Mouse (Mus musculus) MEL (cell line): ENCODE data around the gene Ankmy1.

Experiments used
- CTCF ChIP-seq, 3 experiments: IDR thresholded peaks in 2 of 3; conservative IDR thresholded peaks in 1 of 3; 2 replicates each; pipeline ENCODE4 v1.5.1; 2011 to 2012; ENCODE audit warnings: low read length in 3 of 3, low read depth in 2 of 3, mild to moderate bottlenecking in 2 of 3, improper control_type of control experiment in 1 of 3, inconsistent platforms in 1 of 3, mixed read lengths in 1 of 3, moderate library complexity in 1 of 3; ENCODE audit not compliant: control insufficient read depth in 1 of 3, insufficient read depth in 1 of 3, poor library complexity in 1 of 3, severe bottlenecking in 1 of 3
- EP300 ChIP-seq, 2 experiments: IDR thresholded peaks; 2 replicates each; pipeline ENCODE4 v1.6.1; 2011; ENCODE audit warnings: improper control_type of control experiment in 2 of 2, low read length in 2 of 2, low read depth in 1 of 2, mild to moderate bottlenecking in 1 of 2
- GATA1 ChIP-seq: IDR thresholded peaks from 2 replicates; pipeline ENCODE4 v1.6.1; 2011; ENCODE audit warnings: low read depth, low read length, improper control_type of control experiment
- MAZ ChIP-seq: IDR thresholded peaks from 2 replicates; pipeline ENCODE4 v1.6.1; 2012; ENCODE audit warnings: low read depth, mild to moderate bottlenecking, inconsistent platforms, low read length, improper control_type of control experiment
- MEF2A ChIP-seq: IDR thresholded peaks from 2 replicates; pipeline ENCODE4 v1.6.1; 2014; ENCODE audit warnings: low read depth, mild to moderate bottlenecking, inconsistent platforms, low read length, improper control_type of control experiment; ENCODE audit not compliant: poor library complexity, insufficient replicate concordance, severe bottlenecking; ENCODE audit errors: extremely low read depth
- NELFE ChIP-seq: IDR thresholded peaks from 2 replicates; pipeline ENCODE4 v1.6.1; 2011; ENCODE audit warnings: low read depth, low read length, improper control_type of control experiment
- NRF1 ChIP-seq: IDR thresholded peaks from 2 replicates; pipeline ENCODE4 v1.6.1; 2014; ENCODE audit warnings: low read depth, mild to moderate bottlenecking, inconsistent platforms, low read length, improper control_type of control experiment, moderate library complexity; ENCODE audit not compliant: poor library complexity, insufficient read depth, severe bottlenecking
- POLR2A ChIP-seq, 2 experiments: IDR thresholded peaks; 2 replicates each; pipeline ENCODE4 v1.6.1; 2011 to 2012; ENCODE audit warnings: low read length in 2 of 2, mild to moderate bottlenecking in 2 of 2, control low read depth in 1 of 2, improper control_type of control experiment in 1 of 2, low read depth in 1 of 2, moderate library complexity in 1 of 2; ENCODE audit not compliant: control insufficient read depth in 1 of 2, insufficient read depth in 1 of 2, poor library complexity in 1 of 2
- TAL1 ChIP-seq: IDR thresholded peaks from 2 replicates; pipeline ENCODE4 v1.6.1; 2012; ENCODE audit warnings: mild to moderate bottlenecking, inconsistent platforms, low read length, moderate library complexity, mixed read lengths
- TCF12 ChIP-seq: IDR thresholded peaks from 2 replicates; pipeline ENCODE4 v1.6.1; 2014; ENCODE audit warnings: low read depth, mild to moderate bottlenecking, inconsistent platforms, low read length, improper control_type of control experiment, moderate library complexity
- USF2 ChIP-seq, 2 experiments: IDR thresholded peaks; 2 replicates each; pipeline ENCODE4 v1.6.1; 2011 to 2012; ENCODE audit warnings: improper control_type of control experiment in 2 of 2, low read length in 2 of 2, borderline replicate concordance in 1 of 2, inconsistent platforms in 1 of 2, low read depth in 1 of 2, mild to moderate bottlenecking in 1 of 2; ENCODE audit not compliant: insufficient read depth in 1 of 2

DNA sequence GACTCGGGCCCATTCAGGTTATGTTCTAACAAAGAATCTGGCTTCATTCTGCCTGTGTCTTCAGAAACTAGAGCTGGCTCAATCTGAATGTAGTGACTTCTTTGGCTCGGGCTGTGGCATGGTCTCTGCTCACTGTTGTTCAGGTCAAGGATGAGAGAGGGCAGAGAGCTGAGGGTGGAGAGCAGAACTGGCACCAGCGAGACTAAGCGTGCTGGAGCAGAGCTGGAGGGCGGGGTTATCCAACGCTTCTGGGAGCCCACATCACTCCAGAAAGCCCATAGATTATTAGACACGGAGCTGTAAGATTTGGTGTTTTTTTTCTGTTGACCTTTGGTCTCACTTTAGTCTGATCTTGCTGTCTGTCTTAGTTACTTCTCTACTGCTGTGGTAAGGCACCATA lies 30.0 kb downstream of the Ankmy1 start:
- TF ChIP-seq TAL1 (no peak), USF2 (IDR thresholded peaks at IDR 0.05; ENCODE audit: borderline replicate concordance in 1 of 2, insufficient read depth in 1 of 2, low read depth in 1 of 2, low read length in 2 of 2) (no peak), MEF2A (no peak), CTCF (IDR thresholded peaks at IDR 0.05 in 2 of 3, conservative IDR thresholded peaks at IDR 0.05 in 1 of 3; ENCODE audit: control insufficient read depth in 1 of 3, insufficient read depth in 1 of 3, low read depth in 2 of 3, low read length in 3 of 3, poor library complexity in 1 of 3, severe bottlenecking in 1 of 3) (no peak), POLR2A (IDR thresholded peaks at IDR 0.05; ENCODE audit: control insufficient read depth in 1 of 2, insufficient read depth in 1 of 2, low read depth in 1 of 2, low read length in 2 of 2, poor library complexity in 1 of 2) (no peak), NRF1 (no peak), NELFE (no peak), GATA1 (no peak), TCF12 (no peak), MAZ (no peak), EP300 (IDR thresholded peaks at IDR 0.05; ENCODE audit: low read depth in 1 of 2, low read length in 2 of 2) (no peak)
